Mouse (Mus musculus) left cerebral cortex, adult 2 months (tissue): ENCODE data around the gene Pcnx2. TPM values are rescaled to one million over a fixed set of nuclear protein-coding genes. Genes with fewer than 3 reads are reported as not detected.

Source experiments
- DNase-seq, 2 experiments: peaks; one replicate each; pipeline ENCODE4 v3.0.0; 2021 to 2022; ENCODE audit warnings: low spot score in 2 of 2, mixed read lengths in 1 of 2; ENCODE audit errors: extremely low spot score in 1 of 2
- H3K27ac ChIP-seq: fragments of 200-600 bp; 2 replicates; pipeline ENCODE4 v1.8.1; 2022
- H3K4me3 ChIP-seq: fragments of 200-600 bp; 2 replicates; pipeline ENCODE4 v1.8.1; 2022
- CTCF ChIP-seq: fragments of 200-600 bp; IDR thresholded peaks from 2 replicates; pipeline ENCODE4 v1.8.1; 2022; ENCODE audit warnings: antibody characterized with exemption, mild to moderate bottlenecking, moderate library complexity
- intact Hi-C: fragments of 180-260 bp; cut with DNase I; formaldehyde crosslinking; loops from one replicate; pipeline ENCODE4 v1.15.1; 2025
- total RNA-seq, 2 experiments: library from RNA; stranded (reverse); gene quantifications; 2 replicates each; pipeline ENCODE4 v1.2.3; 2021

Pcnx2 gene
- total RNA-seq, 2 experiments from 2014 or later = 90.3 to 91.0 TPM

DNA sequence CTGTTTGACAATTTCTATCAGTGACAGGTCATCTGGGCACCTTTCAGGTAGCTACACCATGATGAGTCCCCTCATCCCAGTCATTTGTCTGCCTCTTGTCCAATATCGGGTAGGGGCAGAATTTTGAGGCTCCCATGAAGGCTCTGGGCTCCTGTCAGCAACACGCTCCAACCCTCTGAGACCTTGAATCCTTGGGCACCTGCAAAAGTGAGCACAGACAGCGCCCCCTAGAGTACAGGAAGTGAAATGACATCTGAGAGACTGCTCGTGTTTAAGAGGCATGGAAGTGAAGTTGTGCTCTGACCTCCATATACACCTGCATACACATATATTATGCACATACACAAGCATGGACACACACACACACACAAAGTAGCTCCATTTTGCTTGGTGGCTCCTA lies 179.2 kb downstream of the Pcnx2 start:
- Histone ChIP-seq H3K4me3 (no peak overlapping the region), H3K27ac (no peak overlapping the region)
- DNase-seq = no peak
- intact Hi-C loops = no loop called here
- peak; percentile 48 for TF ChIP-seq CTCF

- TF ChIP-seq CTCF = no peak
- no peak for DNase-seq
- intact Hi-C loops = no loop called here
- Histone ChIP-seq H3K4me3 (no peak overlapping the region), H3K27ac (no peak overlapping the region)
Measured at GRCm38 (mm10) chr8:125716613-125717012, 181.5 kb downstream of the Pcnx2 start.

DNA sequence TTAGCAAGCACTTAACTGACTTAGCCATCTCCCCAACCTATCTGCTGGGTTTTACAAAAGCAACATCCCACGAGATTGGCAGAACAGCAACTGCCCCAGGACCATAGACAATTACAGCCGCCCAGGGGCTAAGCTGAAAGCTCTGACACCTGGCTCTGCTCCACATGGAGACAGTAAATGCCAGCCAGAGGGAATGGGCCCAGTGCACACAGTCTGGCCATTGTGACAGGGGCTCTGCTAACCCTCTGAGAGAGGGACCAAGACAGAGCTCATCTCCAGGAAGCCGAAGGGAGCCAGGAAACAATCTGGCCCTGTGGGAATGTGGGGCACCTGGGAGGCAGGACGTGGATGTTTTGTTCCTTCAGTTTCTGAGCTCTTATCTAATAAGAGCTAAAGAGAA lies 181.9 kb downstream of the Pcnx2 start:
- no peak overlapping the region for H3K4me3 ChIP-seq
- intact Hi-C loops = no loop called here
- no peak overlapping the region for H3K27ac ChIP-seq
- no peak for TF ChIP-seq CTCF
- no peak for DNase-seq

DNA sequence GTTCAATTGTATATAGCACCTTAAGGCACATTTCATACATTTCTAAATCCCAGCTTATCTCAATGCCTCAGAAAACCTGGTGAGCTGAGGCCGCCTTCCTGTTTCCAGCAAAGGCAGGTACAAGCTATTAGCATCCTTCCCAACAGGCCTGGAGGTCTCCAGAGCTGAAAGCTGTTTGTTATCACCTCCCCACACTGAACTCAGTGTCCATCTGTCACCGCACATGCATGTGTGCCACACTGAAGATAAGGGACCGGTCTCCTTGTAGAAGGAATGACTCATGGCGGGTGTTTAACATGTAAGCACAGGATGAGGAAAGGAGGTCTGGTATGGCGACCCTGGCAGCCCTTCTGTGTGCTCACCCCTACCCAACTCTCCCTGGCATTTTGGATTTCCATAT lies 186.6 kb downstream of the Pcnx2 start:
- Histone ChIP-seq H3K27ac (no peak overlapping the region), H3K4me3 (no peak overlapping the region)
- DNase-seq = no peak
- no peak for TF ChIP-seq CTCF
- intact Hi-C loops = no loop called here

- DNase-seq = no peak
- no peak for TF ChIP-seq CTCF
- intact Hi-C loops = no loop called here
- Histone ChIP-seq H3K4me3 (no peak overlapping the region), H3K27ac (no peak overlapping the region)
Measured at GRCm38 (mm10) chr8:125709171-125709570, 188.9 kb downstream of the Pcnx2 start.

GRCm38 (mm10) chr8:125705816-125706215 lies 192.3 kb downstream of the Pcnx2 start:
- intact Hi-C loops = no loop called here
- no peak for TF ChIP-seq CTCF
- H3K4me3 ChIP-seq = no peak overlapping the region
- DNase-seq = no peak
- H3K27ac ChIP-seq = no peak overlapping the region

DNA sequence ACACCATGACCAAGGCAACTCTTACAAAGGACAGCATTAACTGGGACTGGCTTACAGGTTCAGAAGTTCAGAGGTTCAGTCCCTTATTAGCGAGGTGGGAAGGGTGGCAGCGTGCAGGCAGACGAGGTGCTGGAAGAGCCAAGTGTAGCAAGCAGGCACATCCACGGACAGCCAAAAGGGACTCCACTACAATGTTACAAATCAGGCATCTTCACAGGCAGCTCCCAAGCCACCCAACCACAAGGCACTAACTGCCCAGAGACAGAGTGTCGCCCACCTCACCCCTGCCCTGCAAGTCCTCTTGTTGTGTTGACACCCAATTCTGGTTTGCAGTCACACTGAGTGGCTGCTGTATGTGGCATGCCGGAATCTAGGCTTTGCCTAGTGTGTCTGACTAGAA lies 193.7 kb downstream of the Pcnx2 start:
- DNase-seq = no peak
- intact Hi-C loops = no loop called here

DNA sequence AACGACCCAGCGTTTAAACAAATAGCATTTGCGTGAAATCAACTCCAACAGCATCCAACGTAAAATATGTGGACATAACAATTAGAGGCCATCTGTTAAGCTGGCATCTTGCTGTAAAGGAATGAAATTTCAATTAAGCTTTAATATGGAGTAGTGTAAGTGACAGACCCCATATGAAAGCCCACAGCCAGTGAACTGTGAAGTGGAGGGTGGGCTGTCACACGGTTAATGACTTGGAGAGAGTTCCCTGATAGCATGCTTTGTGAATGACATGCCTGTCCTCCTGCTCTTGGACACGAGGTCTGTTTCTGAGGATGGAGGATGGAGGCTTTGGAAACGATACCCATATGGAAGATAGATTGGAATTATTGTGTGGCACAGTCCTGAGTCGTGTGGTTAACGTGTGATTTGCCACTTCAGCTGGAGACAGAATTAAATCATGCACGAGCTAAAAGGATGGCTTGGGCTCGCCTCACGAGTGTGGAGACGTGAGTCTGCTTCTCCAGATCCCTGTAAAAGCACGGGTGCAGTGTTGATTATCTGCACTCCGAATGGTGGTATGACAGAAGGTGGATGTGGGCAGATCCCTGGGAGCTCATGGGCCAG lies 195.1 kb downstream of the Pcnx2 start:
- H3K27ac ChIP-seq = no peak overlapping the region
- DNase-seq = no peak
- no peak for TF ChIP-seq CTCF
- H3K4me3 ChIP-seq = no peak overlapping the region
- intact Hi-C loops = no loop called here

More for the DNA sequence above, 193.7 kb downstream of the Pcnx2 start:
- TF ChIP-seq CTCF = no peak
- Histone ChIP-seq H3K4me3 (no peak overlapping the region), H3K27ac (no peak overlapping the region)

Other genes with a start within 250 kb of the Pcnx2 start
- 1 to 10 TPM; 4.3 to 4.5 TPM for gene Map10, start 228.5 kb downstream of the Pcnx2 start, total RNA-seq
- gene Ntpcr, start 168.4 kb downstream of the Pcnx2 start, total RNA-seq = 10 to 100 TPM; 23.3 to 23.7 TPM
- gene Map3k21, start 12.1 kb upstream of the Pcnx2 start, total RNA-seq = 1 to 10 TPM; 1.8 to 3.0 TPM
- 10 to 100 TPM; 90.0 to 91.1 TPM for gene Kcnk1, start 96.9 kb upstream of the Pcnx2 start, total RNA-seq